Mouse (Mus musculus) thymus, postnatal 4 days (tissue): ENCODE results near the gene Hoxb1.
A peak's percentile ranks its signal among the peaks of the same experiment; 100 is the strongest.

Experiments
- DNase-seq: peaks from one replicate; pipeline ENCODE4 v3.0.0; 2021

The Hoxb1 gene

DNA sequence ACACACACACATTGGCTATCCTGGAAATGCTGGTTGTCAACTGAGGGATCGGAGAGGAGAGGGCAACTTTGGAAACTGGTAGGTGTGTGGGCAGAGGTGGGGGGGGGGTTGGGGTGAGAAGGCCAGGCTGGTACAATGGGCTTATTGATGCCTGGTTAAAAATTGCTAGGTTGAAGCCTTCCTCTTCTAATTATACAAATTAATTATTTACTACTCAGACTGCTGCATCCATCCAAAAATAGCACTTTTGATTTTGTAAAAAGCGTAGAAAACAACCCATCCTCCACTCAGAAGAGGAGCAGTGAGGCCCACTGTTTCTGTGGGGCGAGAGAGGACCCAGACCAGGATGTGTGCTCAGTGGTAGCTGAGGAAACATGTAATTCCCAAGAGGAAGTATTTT lies 30.6 kb upstream of the Hoxb1 start:
- DNase-seq: no peak

DNA sequence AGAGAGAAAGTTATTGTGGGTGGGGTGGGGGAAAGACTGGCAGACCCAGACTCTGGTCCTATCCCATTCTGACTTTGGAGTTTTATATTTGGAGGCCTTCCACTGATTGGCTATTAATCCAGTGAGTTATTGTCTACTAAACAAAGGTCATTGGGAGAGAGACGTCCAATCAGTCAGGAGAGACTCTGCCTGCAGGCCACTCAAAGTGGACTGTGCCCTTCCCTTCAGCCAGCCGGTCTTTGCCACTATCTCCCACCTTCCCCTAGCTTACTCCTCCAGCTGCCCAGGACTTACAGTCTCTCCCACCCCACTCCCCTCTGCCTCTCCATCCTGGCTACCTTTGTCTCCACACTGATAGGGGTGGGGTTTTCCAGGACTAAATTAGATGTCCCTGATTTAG lies 29.0 kb upstream of the Hoxb1 start:
- DNase-seq: no peak

DNA sequence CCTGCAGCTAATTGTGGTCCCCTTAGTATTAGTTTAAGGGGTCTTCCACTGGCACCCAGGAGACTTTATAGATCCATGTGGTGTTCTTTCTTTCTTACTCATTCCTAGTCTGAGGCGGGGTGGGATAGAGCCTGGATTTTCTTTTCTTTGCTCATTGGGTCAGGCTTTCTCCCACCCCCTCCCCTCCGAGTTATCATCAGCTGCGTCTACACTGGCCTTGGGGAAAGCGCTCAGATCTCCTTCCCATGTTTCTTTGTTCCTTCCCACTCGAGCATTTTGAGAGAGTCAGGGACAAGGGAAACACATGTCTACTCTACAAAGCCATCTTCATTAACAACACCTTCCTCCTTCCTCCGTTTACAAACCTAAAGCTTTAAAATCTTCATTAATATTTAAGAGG lies 28.5 kb upstream of the Hoxb1 start:
- no peak for DNase-seq

DNA sequence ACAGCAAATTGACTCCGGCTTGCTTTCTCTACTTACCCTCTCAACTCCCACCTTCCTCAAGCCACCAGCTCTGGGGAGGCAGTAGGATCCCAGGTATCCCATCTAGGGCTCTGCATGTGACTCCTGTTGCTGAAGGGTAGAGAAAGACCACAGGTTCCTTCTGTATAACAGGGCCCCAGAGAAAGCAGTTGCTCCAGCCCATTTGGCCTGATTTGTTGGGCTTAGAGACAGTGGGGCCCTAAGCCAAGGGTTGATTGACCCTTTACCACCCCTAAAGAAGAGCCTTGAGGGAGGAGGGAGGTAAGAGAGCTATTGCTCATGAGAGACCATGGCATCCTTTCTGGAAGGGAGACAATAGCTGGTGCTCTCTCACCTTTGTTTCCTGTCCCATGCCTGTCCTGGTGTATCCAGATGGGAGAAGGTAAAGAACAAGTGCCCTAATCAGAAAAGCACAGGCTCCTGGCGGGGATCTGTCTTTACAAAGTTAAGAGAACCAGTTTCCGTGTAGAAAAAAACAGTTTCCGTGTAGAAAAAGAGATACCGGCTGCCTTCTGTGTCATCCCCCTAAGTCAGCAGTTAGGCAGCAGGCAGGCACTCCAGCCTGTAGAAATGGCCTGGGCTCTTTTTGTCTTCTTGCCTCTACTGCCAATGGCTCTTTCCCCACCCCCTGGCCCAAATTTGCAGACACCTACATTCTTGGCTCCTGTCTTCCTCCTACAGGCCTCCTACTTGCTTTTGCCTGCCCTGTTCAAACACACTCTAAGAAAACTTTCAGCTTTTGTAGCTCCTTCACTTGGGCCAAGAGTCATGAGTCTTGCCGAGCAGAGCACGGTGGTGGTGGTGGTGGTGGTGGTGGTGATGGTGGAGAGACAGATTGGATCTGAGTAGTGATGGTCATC lies 26.3 kb upstream of the Hoxb1 start:
- DNase-seq: no peak

DNA sequence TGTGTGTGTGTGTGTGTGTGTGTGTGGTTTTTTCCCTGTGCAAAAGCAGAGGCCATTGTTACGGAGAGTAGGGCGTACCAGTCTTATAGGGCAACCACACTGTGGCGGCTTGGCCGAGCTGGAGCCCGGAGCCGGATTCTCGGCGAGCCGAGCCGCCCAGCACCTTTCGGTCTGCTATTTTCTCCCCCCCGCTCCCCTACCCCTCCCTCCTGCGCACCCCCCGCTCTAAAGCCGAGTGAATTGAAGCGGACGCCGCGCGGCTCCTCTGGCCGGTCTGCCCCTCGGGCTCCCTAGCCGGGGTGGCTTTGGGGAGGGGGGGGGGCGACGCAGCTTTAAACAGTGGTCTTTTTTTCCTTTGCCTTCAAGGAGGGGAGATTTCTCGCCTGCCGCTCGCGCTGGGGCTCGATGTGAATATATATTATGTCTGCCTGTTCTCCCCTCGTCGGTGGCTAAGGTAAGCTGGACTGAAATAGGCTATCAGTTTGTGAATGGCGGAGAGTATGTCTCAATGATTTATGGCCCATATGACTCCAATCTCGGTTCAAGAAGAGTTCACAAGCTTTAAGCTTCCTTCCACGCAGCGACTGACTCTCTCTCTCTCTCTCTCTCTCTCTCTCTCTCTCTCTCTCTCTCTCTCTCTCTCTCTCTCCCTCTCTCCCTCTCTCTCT lies 24.7 kb upstream of the Hoxb1 start:
- no peak for DNase-seq

DNA sequence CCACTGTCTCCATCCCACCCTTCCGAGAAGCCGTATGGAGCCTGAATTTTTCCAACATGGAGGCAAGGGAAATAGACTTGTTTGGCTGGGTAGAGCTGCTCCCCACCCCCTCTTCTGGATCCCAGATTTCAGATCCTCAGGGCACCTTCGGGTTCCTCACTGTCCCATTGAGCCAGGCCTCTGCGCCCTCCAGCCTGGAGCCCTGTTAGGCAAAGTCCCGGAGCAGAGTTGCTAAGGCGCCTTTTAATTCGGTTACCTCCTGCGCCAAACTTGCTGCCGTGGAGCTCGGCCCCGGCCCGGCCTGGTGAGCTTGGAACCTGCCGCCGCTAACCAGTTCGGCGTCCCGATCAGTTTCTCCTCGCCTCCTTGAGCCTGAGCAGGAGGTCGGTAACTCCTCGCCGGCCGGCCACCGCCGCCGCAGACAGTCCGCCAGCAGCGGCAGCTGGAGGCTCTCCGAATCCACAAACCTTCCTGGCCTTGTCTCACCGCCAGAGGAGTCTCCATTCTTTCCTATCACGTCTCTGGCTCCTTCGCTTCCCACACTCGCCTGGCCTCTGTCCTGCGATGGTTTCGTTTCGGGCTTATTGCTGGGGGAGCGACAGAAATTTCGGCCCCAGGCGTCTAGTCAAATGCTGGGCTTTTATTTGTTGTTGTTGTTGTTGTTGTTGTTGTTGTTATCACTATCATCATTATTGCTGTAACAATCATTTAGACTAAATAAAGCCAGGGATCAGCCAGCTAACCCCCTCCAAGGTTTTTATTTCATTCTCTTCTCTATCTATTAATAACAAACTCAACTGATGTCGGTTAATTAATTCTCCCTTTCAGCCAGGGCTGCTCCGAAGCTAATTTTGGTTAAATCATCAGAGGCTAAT lies 23.6 kb upstream of the Hoxb1 start:
- peak; percentile 34 for DNase-seq

DNA sequence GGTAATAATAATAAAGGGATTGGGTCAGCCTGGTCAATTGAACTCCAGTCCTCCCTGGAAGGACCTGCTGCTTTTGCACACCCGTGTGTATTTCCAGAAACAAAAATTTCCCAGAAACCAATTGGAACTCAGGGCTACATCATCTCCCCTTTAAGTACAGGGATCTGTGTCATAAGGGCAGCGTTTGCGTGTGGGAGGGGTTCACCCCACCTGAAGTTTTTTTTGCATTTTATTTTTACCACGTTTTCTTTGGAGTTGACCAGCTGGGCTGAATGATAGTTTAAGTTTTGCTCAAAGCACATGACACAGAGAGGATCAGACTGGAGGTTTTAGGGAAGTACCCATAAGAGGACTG lies 23.0 kb upstream of the Hoxb1 start:
- DNase-seq: no peak

DNA sequence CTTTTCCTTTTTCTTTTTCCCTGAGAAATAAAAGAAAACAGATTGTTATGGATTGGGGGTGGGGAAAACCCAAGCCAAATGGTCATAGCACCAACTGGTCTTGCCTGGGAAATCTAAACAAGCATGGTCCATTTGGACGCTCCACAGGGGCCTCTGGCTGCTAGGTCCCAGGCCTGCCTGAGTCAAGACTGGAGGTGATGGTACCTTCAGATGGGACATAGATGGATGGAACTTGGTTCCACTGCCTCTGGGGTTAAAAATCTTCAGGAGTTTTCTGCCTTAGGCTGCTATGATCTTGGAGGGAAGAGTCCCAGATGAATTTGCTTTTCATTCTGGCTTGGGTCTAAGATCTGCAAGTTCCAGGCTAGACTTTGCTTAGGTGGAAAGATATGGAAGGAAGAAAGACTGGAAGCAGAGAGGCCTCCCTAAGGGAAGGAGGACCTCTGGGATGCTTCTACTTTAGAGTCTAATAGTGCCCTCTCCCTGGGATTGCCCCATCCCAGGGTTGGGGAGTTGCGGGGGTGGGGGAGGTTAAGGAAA lies 22.3 kb upstream of the Hoxb1 start:
- DNase-seq: no peak

DNA sequence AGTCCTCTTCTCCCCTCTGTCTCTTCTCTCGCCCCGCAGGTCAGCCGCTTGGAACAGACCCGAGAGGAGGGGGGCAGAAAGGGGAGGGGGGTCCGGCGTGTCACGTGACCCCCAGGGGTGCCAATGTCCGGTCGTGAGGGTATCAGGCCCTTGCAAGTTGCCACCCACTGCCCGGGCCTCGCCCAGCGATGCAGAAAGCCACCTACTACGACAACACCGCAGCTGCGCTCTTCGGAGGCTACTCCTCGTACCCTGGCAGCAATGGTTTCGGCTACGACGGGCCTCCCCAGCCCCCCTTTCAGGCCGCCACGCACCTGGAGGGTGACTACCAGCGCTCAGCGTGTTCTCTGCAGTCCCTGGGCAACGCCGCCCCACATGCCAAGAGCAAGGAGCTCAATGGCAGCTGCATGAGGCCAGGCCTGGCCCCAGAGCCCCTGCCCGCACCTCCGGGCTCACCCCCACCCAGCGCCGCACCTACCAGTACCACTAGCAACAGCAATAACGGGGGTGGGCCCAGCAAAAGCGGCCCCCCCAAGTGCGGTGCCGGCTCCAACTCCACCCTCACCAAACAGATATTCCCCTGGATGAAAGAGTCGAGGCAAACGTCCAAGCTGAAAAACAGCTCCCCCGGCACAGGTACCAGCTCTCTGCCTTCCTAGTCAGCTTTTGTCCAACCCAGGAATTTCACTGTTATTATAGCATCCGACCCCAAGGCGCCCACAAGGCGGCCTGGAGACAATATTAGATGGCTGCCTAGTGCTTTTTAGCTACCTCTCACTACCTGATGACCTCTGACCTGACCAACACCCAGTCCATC lies 21.3 kb upstream of the Hoxb1 start:
- no peak for DNase-seq

DNA sequence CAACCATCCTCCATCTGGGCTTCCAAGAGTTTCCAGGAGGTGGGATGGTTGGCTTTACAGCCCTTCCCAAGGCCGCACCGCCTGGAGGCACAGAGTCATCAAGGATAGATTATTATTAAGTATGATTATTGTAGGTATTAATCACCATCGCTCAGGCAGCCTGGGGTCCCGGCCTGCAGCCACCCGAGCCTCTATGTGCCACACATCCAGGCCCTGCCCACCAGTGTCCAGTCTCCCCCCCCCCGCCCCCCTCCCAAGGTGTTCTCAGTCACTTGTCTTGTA lies 20.7 kb upstream of the Hoxb1 start:
- no peak for DNase-seq

DNA sequence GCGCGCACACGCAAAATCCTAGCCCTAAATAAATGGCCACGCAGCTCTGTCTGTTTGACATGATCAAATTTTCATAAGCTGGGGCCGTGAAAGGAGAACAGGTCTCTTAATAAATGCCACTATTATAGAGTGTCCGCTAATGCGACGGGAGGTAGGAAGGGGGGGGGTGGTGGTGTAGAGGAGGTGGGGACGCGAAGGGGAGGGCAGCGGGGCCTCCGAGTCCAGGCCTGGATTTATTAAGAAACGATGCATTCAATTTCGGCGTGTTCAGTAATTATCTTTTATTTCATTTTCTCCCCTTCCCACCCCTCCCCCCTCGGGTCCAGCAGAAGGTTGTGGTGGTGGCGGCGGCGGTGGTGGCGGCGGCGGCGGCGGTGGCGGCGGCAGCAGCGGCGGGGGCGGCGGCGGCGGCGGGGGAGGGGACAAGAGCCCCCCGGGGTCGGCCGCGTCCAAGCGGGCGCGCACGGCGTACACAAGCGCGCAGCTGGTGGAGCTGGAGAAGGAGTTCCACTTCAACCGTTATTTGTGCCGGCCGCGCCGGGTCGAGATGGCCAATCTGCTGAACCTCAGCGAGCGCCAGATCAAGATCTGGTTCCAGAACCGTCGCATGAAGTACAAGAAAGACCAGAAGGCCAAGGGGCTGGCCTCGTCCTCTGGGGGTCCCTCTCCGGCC lies 20.2 kb upstream of the Hoxb1 start:
- no peak for DNase-seq

DNA sequence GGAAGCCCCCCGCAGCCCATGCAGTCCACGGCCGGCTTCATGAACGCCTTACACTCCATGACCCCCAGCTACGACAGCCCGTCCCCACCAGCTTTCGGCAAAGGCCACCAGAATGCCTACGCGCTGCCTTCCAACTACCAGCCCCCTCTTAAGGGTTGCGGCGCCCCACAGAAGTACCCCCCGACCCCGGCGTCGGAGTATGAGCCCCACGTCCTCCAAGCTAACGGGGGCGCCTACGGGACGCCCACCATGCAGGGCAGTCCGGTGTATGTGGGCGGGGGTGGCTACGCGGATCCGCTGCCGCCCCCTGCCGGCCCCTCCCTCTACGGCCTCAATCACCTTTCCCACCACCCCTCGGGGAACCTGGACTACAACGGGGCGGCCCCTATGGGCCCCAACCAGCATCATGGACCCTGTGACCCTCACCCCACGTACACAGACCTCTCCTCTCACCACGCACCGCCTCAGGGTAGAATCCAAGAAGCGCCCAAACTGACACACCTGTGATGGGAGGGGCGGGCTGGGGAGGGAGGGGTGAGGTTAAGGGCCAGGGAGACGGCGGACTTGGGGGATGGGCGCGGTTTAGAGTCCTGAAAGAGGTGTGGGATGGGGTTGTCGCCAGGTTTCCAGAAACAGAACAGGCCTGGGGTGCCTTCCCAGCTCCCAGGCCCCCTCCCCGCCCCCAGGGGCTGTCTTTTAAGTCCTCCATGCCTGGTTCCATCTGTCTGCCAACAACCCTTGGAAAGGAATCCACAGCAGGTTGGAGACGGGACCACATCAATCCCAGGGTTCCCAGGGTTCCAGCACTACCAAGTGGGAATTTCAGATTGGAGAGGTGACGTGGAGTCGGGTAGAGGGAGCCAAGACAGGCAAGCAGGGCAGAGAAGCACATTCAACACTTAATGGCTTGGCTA lies 19.4 kb upstream of the Hoxb1 start:
- peak; percentile 36 for DNase-seq

DNA sequence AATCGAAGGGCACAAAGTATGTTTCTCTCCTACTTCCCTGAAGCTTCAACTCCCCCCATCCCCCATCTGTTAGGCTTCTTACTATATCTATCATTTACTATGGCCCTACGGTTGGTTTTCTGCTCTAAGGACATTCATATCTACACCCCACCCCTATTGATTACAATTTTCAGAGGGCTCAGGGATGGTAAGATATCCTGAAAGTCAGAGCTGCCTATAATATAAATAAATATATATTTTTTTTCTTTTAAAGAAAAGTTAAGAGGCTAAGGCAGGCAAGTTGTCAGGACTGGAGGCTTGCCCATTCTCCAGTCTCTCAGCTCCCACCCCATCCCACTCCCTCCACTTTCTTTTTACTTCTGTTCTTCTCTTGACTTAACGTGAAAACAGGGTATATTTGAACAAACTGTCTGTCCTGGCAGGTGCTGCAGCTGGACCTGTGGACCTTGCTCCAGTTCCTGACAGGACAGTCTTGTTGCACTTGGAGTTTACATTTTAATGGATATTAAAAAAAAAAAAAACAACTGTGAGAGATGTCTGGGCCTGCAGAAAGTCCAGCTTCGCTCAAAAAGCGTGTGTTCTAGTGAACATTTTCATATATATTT lies 18.5 kb upstream of the Hoxb1 start:
- DNase-seq: no peak

DNA sequence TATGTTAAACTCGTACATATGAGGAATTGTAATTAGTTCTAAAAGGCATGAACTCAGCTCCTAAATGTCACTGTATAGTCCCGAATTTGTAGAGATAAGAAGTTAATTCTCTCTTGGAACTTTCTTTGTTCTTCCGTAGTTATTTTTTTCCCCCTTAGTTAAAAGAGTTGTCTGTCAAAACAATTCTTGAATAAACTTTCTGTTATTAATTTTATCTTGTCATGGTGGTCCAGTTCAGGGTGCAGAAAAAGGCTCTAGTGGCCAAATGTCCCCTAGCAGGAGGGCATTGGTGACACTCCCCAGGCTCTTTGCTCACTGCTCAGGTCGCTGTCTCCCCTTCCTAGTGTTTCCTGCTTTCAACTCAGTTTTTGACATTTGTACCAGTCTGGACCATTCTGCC lies 17.8 kb upstream of the Hoxb1 start:
- DNase-seq: no peak

DNA sequence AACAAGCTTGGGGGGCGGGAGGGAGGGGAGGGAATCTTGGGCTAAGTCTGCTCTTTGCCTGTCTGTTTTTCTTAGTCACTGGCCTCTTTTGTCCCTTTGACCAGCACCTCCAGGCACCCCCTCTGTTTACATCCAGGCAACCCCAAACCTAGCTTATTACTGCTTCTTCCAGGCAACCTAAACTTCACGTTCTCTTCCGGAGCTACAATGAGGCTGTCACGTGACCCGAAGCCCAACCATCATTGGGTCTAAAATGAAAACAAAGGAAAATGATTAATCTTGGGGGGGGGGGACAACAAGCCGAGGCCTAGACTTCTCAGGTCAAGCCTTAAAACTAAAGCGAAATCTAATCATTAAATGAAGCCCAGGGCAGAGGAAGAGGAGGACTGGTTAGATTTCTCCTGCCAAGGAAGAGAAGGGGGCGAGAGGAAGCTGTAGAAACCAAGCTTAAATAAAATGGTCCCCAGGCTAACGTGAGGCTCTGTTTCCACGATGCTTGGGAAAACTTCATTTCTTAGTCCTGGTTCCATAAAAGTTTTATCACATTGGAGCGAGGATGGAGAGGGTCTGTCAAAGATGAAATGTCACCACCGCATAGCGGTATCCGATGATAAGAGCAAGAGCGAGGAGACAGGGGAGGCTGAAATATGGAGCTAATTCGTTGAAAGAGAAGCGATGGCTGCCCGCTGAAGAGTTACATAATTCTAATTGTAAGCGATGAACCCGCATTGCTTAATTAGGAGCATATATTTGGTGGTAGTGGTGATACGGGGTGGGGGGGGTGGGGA lies 17.2 kb upstream of the Hoxb1 start:
- DNase-seq: no peak

DNA sequence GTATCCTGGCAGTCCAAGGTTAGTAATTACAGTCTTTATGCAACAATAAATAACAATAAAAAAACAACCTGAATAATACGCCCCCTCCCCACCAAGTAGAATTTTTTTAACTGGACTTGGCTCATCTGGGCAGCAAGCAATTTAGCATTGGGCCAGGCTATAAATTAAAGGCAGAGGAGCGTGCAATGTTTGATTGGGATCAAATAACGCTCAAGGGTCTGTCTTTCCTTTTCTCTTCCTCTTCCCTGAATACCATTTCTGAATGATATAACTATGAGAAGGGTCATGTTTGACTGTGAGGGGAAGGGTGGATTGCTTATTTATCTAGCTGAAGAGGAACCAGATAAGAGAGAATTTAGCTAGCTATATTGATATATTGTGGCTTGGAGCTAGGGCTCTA lies 16.6 kb upstream of the Hoxb1 start:
- DNase-seq: no peak

DNA sequence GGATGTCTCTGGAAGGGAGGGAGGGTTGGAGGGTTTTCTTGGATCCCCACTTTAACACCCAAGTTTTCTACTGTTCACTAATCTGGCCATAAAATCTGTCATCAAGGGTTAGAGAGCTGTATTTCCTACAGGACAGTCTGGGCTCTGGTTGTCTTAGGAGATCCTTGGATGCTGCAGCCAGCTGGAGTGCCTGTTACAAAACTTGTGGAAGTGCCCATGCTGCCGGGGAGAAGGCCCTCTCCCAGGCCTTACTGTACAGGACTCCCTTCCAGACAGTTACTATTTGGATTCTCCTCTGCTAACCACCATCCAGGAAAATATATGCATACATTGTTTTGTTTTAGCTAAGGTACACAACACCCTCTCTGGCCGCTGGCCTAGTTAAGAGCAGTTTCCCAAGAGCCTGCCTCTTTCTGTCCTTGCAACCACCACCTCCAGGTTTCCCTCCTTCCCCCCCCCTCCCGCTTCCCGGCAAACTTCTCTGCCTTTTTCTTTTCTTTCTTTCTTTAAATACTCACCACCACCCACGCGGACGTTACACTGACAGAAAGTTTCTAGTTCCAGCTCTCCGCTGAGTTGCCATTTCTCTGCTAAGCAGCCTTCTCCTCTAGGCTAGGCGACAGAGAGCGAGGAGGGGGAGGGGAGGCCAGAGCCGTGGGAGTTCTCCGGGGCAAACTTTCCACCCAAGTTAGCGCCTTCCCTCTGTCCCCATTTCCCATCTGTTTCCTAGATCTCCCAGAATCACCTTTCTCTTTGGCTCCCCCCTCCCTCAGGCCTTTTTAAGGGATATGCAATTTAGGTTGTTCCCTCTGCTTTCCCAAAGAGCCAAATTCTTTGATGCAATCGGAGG lies 15.8 kb upstream of the Hoxb1 start:
- no peak for DNase-seq

DNA sequence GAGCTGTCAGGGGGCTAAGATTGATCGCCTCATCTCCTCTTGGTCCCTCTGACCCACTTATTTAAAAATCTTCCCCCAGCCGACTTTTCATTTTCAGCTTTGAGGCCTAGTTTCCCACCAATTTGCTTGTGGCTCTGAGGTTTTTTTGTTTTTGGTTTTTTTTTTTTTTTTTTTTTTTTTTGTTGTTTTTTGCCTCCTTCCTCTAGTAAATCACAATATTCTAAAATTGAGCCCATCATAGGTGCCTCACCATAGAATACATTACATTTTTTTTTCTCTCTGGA lies 15.3 kb upstream of the Hoxb1 start, which contains the start of gene Hoxb2:
TSS of gene Hoxb2 (plus strand) at position 185 of the 284 bp plus-strand sequence.
- no peak for DNase-seq

DNA sequence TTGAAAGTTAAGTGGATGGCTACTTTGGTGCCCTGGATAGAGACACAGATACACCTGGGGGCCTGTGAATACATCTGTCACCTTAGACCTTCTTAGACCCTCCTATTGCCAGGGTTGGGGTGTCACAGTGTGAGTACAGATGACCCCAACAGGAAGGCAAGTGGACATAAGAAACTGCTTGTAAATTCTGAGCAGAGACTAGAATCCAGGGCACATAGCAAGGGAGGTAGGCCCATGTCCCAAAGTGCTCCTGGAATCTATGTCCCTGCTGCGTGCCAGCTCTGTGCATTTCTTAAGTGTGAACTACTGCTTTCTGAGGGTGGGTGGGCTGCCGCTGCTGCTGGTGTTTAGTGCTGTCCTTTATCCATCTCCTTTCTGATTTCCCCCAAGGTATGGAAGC lies 14.8 kb upstream of the Hoxb1 start:
- DNase-seq: no peak
